Mouse (Mus musculus) bone marrow, adult 2 months (tissue): ENCODE data around the gene Shisa5. TPM values are rescaled to one million over a fixed set of nuclear protein-coding genes. Genes with fewer than 3 reads are reported as not detected.

ENCODE experiments used
- H3K27ac ChIP-seq: fragments of 200-500 bp; 2 replicates; pipeline ENCODE4 v1.5.1; 2012; ENCODE audit warnings: low read depth, mild to moderate bottlenecking, control low read depth, inconsistent platforms, low read length; ENCODE audit not compliant: control insufficient read depth, poor library complexity, insufficient read depth
- H3K4me1 ChIP-seq: fragments of 200-500 bp; 2 replicates; pipeline ENCODE4 v1.6.1; 2011; ENCODE audit warnings: low read length; ENCODE audit not compliant: control insufficient read depth, insufficient read depth
- H3K4me3 ChIP-seq: fragments of 200-500 bp; replicated peaks from 2 replicates; pipeline ENCODE3; 2011; ENCODE audit warnings: mild to moderate bottlenecking, low read depth, low read length, control low read depth; ENCODE audit not compliant: control insufficient read depth
- CTCF ChIP-seq: fragments of 200-500 bp; IDR thresholded peaks from 2 replicates; pipeline ENCODE4 v1.5.1; 2011; ENCODE audit warnings: low read length, control low read depth; ENCODE audit not compliant: control insufficient read depth, insufficient read depth
- POLR2A ChIP-seq: fragments of 200-500 bp; IDR thresholded peaks from 2 replicates; pipeline ENCODE4 v1.6.1; 2011; ENCODE audit warnings: low read depth, mild to moderate bottlenecking, control low read depth, low read length, borderline replicate concordance; ENCODE audit not compliant: control insufficient read depth
- WGBS: fragments of 180-500 bp; shearing (Covaris S2); methylation state at CpG from one replicate; pipeline ENCODE4 v1.1.7; 2018; 5-methylcytosine and 5-hydroxymethylcytosine counted together
- polyA plus RNA-seq: library from polyadenylated mRNA; stranded (reverse); fragments of >200 nt; gene quantifications from 2 replicates; pipeline ENCODE4 v1.2.4, GENCODE M21; 2011; ENCODE audit warnings: low replicate concordance; ENCODE audit not compliant: missing spikeins, insufficient read depth, insufficient read length

The Shisa5 gene
- polyA plus RNA-seq, 1 experiment: 133 TPM

DNA sequence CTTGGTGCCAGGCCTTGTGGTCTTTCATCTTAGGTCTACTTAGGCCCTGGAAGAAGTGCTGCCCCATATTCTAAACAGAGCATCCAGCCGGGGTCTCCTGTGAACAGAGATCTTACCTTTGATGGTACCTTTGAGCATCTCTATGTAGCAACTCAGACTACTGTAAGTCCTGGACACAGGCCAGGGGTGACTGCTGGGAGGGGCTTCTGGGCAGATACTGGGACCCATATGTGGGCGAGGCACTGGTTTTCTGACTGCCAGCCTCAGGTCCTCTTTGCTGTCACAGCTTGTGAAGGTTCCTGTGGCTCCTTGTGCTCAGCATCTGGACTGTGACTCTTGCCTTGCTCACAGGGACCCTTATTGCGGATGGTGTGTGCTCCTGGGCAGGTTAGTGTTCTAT, 64.2 kb downstream of the Shisa5 start:
- H3K4me1 ChIP-seq: no peaks in the 10 kb centered on the region; the same call in 1 of the 2 replicates
- H3K27ac ChIP-seq: no peak overlapping the region
- 76% methylated on average over 3 of the region's 3 CpGs for WGBS
- TF ChIP-seq POLR2A (no peak), CTCF (no peak)
- H3K4me3 ChIP-seq: no peak overlapping the region

DNA sequence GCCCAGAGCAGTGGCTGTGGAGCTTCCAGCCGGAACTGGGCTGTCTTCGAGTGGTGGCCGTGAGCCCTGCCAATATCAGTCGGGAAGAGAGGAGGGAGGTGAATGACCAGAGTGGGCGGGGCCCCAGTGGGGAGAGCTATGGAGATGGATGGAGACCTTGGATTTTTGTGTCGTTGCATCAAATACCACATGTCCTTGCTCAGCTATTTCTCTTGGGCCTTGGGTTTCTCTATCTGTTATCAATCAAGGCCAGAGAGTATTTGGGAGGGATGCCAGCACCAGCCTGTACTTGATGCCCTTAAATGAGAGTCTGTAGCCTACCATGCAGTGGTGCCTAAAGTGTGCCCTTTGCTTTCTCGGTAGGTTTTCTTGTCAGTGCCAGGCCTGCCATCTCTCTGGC, 64.9 kb downstream of the Shisa5 start:
- TF ChIP-seq CTCF: no peak
- no peak for TF ChIP-seq POLR2A
- Histone ChIP-seq H3K27ac (no peak overlapping the region), H3K4me1 (no peaks in the 10 kb centered on the region; the same call in 1 of the 2 replicates), H3K4me3 (no peak overlapping the region)
- WGBS: 74% methylated on average over 7 of the region's 7 CpGs

GRCm38 (mm10) chr9:109104083-109104482, 65.7 kb downstream of the Shisa5 start:
- WGBS: 91% methylated on average over 9 of the region's 9 CpGs
- Histone ChIP-seq H3K4me1 (no peaks in the 10 kb centered on the region), H3K4me3 (no peak overlapping the region), H3K27ac (no peak overlapping the region)
- TF ChIP-seq POLR2A (no peak), CTCF (no peak)

- TF ChIP-seq CTCF (no peak), POLR2A (no peak)
- Histone ChIP-seq H3K27ac (no peak overlapping the region), H3K4me1 (no peaks in the 10 kb centered on the region), H3K4me3 (no peak overlapping the region)
- 84% methylated on average over 12 of the region's 12 CpGs for WGBS
Measured at GRCm38 (mm10) chr9:109105011-109105410, 66.6 kb downstream of the Shisa5 start.

DNA sequence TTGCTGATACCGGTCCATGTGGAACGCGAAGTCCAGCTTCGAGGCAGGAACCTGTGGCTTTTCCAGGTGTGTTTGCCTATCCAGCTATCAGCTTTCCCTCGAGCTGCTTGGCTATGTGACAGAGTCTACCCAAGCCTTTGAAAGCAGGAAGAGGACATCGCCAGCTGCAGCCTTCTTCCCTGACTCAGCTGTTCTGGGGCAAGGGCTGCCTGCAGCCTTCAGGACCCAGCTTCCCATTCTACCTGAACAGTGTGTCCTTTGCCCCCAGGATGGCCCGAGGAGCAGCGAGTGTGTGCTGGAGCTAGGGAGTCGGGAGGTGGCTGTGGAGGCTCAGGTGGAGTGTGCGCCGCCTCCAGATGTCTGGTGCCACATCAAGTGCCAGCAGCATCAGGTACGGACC, 67.3 kb downstream of the Shisa5 start:
- WGBS: 58% methylated on average over 12 of the region's 12 CpGs
- Histone ChIP-seq H3K27ac (no peak overlapping the region), H3K4me3 (no peak overlapping the region), H3K4me1 (no peaks in the 10 kb centered on the region)
- TF ChIP-seq CTCF (no peak), POLR2A (no peak)

DNA sequence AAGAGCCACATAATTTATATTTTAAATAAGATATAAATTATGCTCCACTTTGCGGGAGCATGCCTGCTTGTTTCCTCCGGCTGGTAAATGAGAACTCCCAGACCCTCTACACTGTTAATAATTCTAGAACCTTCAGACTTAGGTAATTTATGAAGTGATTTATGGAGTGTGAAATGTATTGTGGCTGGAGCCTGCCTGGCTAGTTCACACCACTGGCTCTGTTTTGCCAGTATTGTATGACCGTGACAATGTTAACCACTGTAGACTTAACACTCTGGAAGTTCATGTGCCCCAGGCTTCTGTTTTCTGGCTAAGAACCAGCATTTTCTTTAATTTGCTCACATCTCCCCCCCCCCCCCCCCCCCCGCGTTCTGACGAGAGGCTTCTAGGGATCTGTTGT, 69.0 kb downstream of the Shisa5 start:
- Histone ChIP-seq H3K4me3 (no peak overlapping the region), H3K27ac (no peak overlapping the region), H3K4me1 (no peaks in the 10 kb centered on the region)
- TF ChIP-seq POLR2A (no peak), CTCF (no peak)
- WGBS: 66% methylated on average over 6 of the region's 6 CpGs

Other genes with a start within 250 kb of the Shisa5 start
- gene Nckipsd, start 230.2 kb upstream of the Shisa5 start, polyA plus RNA-seq: 10.0 and 13.4 TPM in 2 replicates
- gene Celsr3, start 212.2 kb upstream of the Shisa5 start, polyA plus RNA-seq: 5.3 and 14.9 TPM in 2 replicates
- 11.0 and 13.3 TPM in 2 replicates for gene Slc26a6, start 185.3 kb upstream of the Shisa5 start, polyA plus RNA-seq
- gene Tmem89, start 123.9 kb upstream of the Shisa5 start, polyA plus RNA-seq: not detected in 2 replicates
- gene Uqcrc1, start 101.9 kb upstream of the Shisa5 start, polyA plus RNA-seq: 50.7 and 70.0 TPM in 2 replicates
- gene Col7a1, start 85.0 kb upstream of the Shisa5 start, polyA plus RNA-seq: 5.5 and 17.5 TPM in 2 replicates
- not detected in 2 replicates for gene Ucn2, start 52.6 kb upstream of the Shisa5 start, polyA plus RNA-seq
- gene Pfkfb4, start 46.8 kb upstream of the Shisa5 start, polyA plus RNA-seq: 15.4 and 35.2 TPM in 2 replicates
- 10.1 and 19.5 TPM in 2 replicates for gene Trex1, start 21.2 kb downstream of the Shisa5 start, polyA plus RNA-seq
- gene Atrip, start 35.6 kb downstream of the Shisa5 start, polyA plus RNA-seq: 5.8 and 10.2 TPM in 2 replicates
- gene Ccdc51, start 43.9 kb downstream of the Shisa5 start, polyA plus RNA-seq: 3.4 and 6.0 TPM in 2 replicates
- gene Tma7, start 44.0 kb downstream of the Shisa5 start, polyA plus RNA-seq: 206 and 254 TPM in 2 replicates
- 1.1 and 2.1 TPM in 2 replicates for gene Plxnb1, start 56.8 kb downstream of the Shisa5 start, polyA plus RNA-seq
- not detected in 2 replicates for gene Fbxw21, start 123.5 kb downstream of the Shisa5 start, polyA plus RNA-seq
- not detected in 2 replicates for gene Fbxw13, start 157.4 kb downstream of the Shisa5 start, polyA plus RNA-seq
- not detected in 2 replicates for gene Fbxw20, start 196.2 kb downstream of the Shisa5 start, polyA plus RNA-seq
- not detected in 2 replicates for gene Fbxw14, start 249.1 kb downstream of the Shisa5 start, polyA plus RNA-seq